Mouse (Mus musculus) E14TG2a.4 (cell line): ENCODE data around the gene Nkiras2.

Source experiments
- CTCF ChIP-seq: conservative IDR thresholded peaks from 2 replicates; pipeline ENCODE4 v1.5.1; 2014; ENCODE audit warnings: low read length
- NANOG ChIP-seq: IDR thresholded peaks from 2 replicates; pipeline ENCODE4 v1.6.1; 2014; ENCODE audit warnings: borderline replicate concordance, low read length, mixed read lengths
- POU5F1 ChIP-seq: IDR thresholded peaks from 2 replicates; pipeline ENCODE4 v1.6.1; 2014; ENCODE audit warnings: low read length, borderline replicate concordance

- TF ChIP-seq CTCF (no peak), POU5F1 (no peak), NANOG (no peak)
Observed at GRCm38 (mm10) chr11:100592346-100593046, 26.5 kb upstream of the Nkiras2 start.
